Mouse (Mus musculus) forebrain, embryonic 11.5 days (tissue): ENCODE measurements around the gene Zdbf2. TPM values are rescaled to one million over a fixed set of nuclear protein-coding genes. Genes with fewer than 3 reads are reported as not detected.

Experiments used
- ATAC-seq: fragments of 200-750 bp; cut with Nextera tagmentation; replicated peaks from 2 replicates; pipeline ENCODE4 v1.8.0; 2017; ENCODE audit warnings: moderate TSS enrichment; ENCODE audit not compliant: low FRiP score
- DNase-seq: peaks from one replicate; pipeline ENCODE4 v3.0.0-alpha.2; 2017; ENCODE audit warnings: low spot score
- H3K27ac ChIP-seq: fragments of 300-500 bp; sonication (generic); 2 replicates; pipeline ENCODE4 v1.5.1; 2014; ENCODE audit warnings: low read depth, low read length
- H3K27me3 ChIP-seq: fragments of 300-500 bp; sonication (generic); 2 replicates; pipeline ENCODE4 v1.6.1; 2014; ENCODE audit warnings: mild to moderate bottlenecking, low read length, mixed read lengths; ENCODE audit not compliant: control insufficient read depth, insufficient read depth
- H3K36me3 ChIP-seq: fragments of 300-500 bp; sonication (generic); 2 replicates; pipeline ENCODE4 v1.6.1; 2014; ENCODE audit warnings: mild to moderate bottlenecking, low read length, moderate library complexity, mixed read lengths; ENCODE audit not compliant: control insufficient read depth, insufficient read depth
- H3K4me1 ChIP-seq: fragments of 300-500 bp; sonication (generic); replicated peaks from 2 replicates; pipeline ENCODE4 v1.6.1; 2014; ENCODE audit warnings: low read length, mixed read lengths; ENCODE audit not compliant: control insufficient read depth, insufficient read depth
- H3K4me2 ChIP-seq: fragments of 300-500 bp; sonication (generic); 2 replicates; pipeline ENCODE4 v1.6.1; 2014; ENCODE audit warnings: low read depth, mild to moderate bottlenecking, low read length, moderate library complexity, mixed read lengths; ENCODE audit not compliant: severe bottlenecking
- H3K4me3 ChIP-seq: fragments of 300-500 bp; sonication (generic); 2 replicates; pipeline ENCODE4 v1.5.1; 2014; ENCODE audit warnings: low read depth, low read length
- H3K9ac ChIP-seq: fragments of 300-500 bp; sonication (generic); 2 replicates; pipeline ENCODE4 v1.6.1; 2014; ENCODE audit warnings: low read length
- H3K9me3 ChIP-seq: fragments of 300-500 bp; sonication (generic); 2 replicates; pipeline ENCODE4 v1.6.1; 2016; ENCODE audit warnings: low read length, mixed read lengths; ENCODE audit not compliant: control insufficient read depth
- WGBS: fragments of 180-500 bp; shearing (Covaris S2); extraction: QIAGEN DNeasy Blood & Tissue Kit; methylation state at CpG from one replicate; pipeline ENCODE4 v1.1.7; 2014; 5-methylcytosine and 5-hydroxymethylcytosine counted together
- polyA plus RNA-seq: library from polyadenylated mRNA; unstranded; fragments of >200 nt; fragmentation: Nextera tagmentation; extraction: Ambion mirVana; gene quantifications from 2 replicates; pipeline ENCODE4 v1.2.1, GENCODE M21; 2014

Gene Zdbf2
- polyA plus RNA-seq, 1 experiment from 2014 or later = 26.7 TPM

GRCm38 (mm10) chr1:63258501-63258900 lies 14.6 kb upstream of the Zdbf2 start:
- no peak overlapping the region for H3K4me3 ChIP-seq
- peaks cover 39% of the 10 kb centered on the region for H3K27me3 ChIP-seq
- H3K27ac ChIP-seq = no peak overlapping the region
- DNase-seq (no peak), ATAC-seq (no peak)
- no peaks in the 10 kb centered on the region for H3K36me3 ChIP-seq
- WGBS = 45% methylated on average over 2 of the region's 2 CpGs
- H3K9ac ChIP-seq = no peak overlapping the region
- no peak overlapping the region for H3K4me2 ChIP-seq
- no peaks in the 10 kb centered on the region; the same call in 1 of the 2 replicates for H3K4me1 ChIP-seq
- no peaks in the 10 kb centered on the region for H3K9me3 ChIP-seq

- Histone ChIP-seq H3K4me3 (no peak overlapping the region), H3K4me2 (no peak overlapping the region), H3K27me3 (peaks cover 43% of the 10 kb centered on the region), H3K4me1 (no peaks in the 10 kb centered on the region; the same call in 1 of the 2 replicates), H3K9ac (no peak overlapping the region), H3K27ac (no peak overlapping the region), H3K9me3 (no peaks in the 10 kb centered on the region), H3K36me3 (no peaks in the 10 kb centered on the region)
- 42% methylated on average over 11 of the region's 11 CpGs for WGBS
- DNase-seq (no peak), ATAC-seq (no peak)
These were observed 13.7 kb upstream of the Zdbf2 start for GRCm38 (mm10) chr1:63259271-63259830.

- no peak for DNase-seq
- Histone ChIP-seq H3K27me3 (peaks cover 44% of the 10 kb centered on the region), H3K4me1 (no peaks in the 10 kb centered on the region; the same call in 1 of the 2 replicates), H3K27ac (no peak overlapping the region), H3K36me3 (no peaks in the 10 kb centered on the region), H3K4me3 (no peak overlapping the region), H3K9me3 (no peaks in the 10 kb centered on the region), H3K4me2 (no peak overlapping the region), H3K9ac (no peak overlapping the region)
- WGBS = 49% methylated on average over 17 of the region's 17 CpGs
- ATAC-seq = no peak
These were observed 12.9 kb upstream of the Zdbf2 start for GRCm38 (mm10) chr1:63259916-63260741.

- 46% methylated on average over 5 of the region's 5 CpGs for WGBS
- DNase-seq (no peak), ATAC-seq (no peak)
These were observed 12.4 kb upstream of the Zdbf2 start for GRCm38 (mm10) chr1:63260742-63261033.

GRCm38 (mm10) chr1:63261041-63261590 lies 11.9 kb upstream of the Zdbf2 start:
- no peaks in the 10 kb centered on the region for H3K36me3 ChIP-seq
- no peaks in the 10 kb centered on the region for H3K4me1 ChIP-seq
- H3K4me2 ChIP-seq = no peak overlapping the region
- no peaks in the 10 kb centered on the region for H3K9me3 ChIP-seq
- no peak for ATAC-seq
- H3K27me3 ChIP-seq = peaks cover 43% of the 10 kb centered on the region
- H3K4me3 ChIP-seq = no peak overlapping the region
- 42% methylated on average over 17 of the region's 17 CpGs for WGBS
- no peak for DNase-seq
- no peak overlapping the region for H3K9ac ChIP-seq
- no peak overlapping the region for H3K27ac ChIP-seq

More at GRCm38 (mm10) chr1:63260742-63261033, 12.4 kb upstream of the Zdbf2 start:
- Histone ChIP-seq H3K27me3 (peaks cover 42% of the 10 kb centered on the region), H3K9ac (no peak overlapping the region), H3K4me1 (no peaks in the 10 kb centered on the region), H3K9me3 (no peaks in the 10 kb centered on the region), H3K36me3 (no peaks in the 10 kb centered on the region), H3K27ac (no peak overlapping the region), H3K4me3 (no peak overlapping the region), H3K4me2 (no peak overlapping the region)

- no peak overlapping the region for H3K4me2 ChIP-seq
- no peaks in the 10 kb centered on the region for H3K36me3 ChIP-seq
- H3K4me3 ChIP-seq = no peak overlapping the region
- no peak overlapping the region for H3K27ac ChIP-seq
- ATAC-seq = no peak
- WGBS = 29% methylated on average over 11 of the region's 11 CpGs
- no peak overlapping the region for H3K9ac ChIP-seq
- no peaks in the 10 kb centered on the region for H3K9me3 ChIP-seq
- no peaks in the 10 kb centered on the region for H3K4me1 ChIP-seq
- H3K27me3 ChIP-seq = peaks cover 48% of the 10 kb centered on the region
- no peak for DNase-seq
These were observed 9.4 kb upstream of the Zdbf2 start for GRCm38 (mm10) chr1:63263671-63264070.

GRCm38 (mm10) chr1:63265461-63265860 lies 7.6 kb upstream of the Zdbf2 start:
- no peaks in the 10 kb centered on the region for H3K9me3 ChIP-seq
- peaks cover 62% of the 10 kb centered on the region for H3K27me3 ChIP-seq
- ATAC-seq = no peak
- no peaks in the 10 kb centered on the region for H3K4me1 ChIP-seq
- no peaks in the 10 kb centered on the region for H3K36me3 ChIP-seq
- no peak overlapping the region for H3K4me2 ChIP-seq
- WGBS = 35% methylated on average over 4 of the region's 4 CpGs
- no peak overlapping the region for H3K27ac ChIP-seq
- H3K9ac ChIP-seq = no peak overlapping the region
- H3K4me3 ChIP-seq = no peak overlapping the region
- no peak for DNase-seq

GRCm38 (mm10) chr1:63266121-63266520 lies 6.9 kb upstream of the Zdbf2 start:
- H3K27me3 ChIP-seq = peaks cover 64% of the 10 kb centered on the region
- H3K4me1 ChIP-seq = no peaks in the 10 kb centered on the region
- 42% methylated on average over 12 of the region's 12 CpGs for WGBS
- no peaks in the 10 kb centered on the region for H3K9me3 ChIP-seq
- ATAC-seq (no peak), DNase-seq (no peak)
- H3K4me3 ChIP-seq = no peak overlapping the region
- no peak overlapping the region for H3K9ac ChIP-seq
- H3K36me3 ChIP-seq = no peaks in the 10 kb centered on the region
- H3K27ac ChIP-seq = no peak overlapping the region
- H3K4me2 ChIP-seq = no peak overlapping the region
